Mouse (Mus musculus) thymus, adult 2 months (tissue): ENCODE data around the gene Zbed3. TPM values are rescaled to one million over a fixed set of nuclear protein-coding genes. Genes with fewer than 3 reads are reported as not detected.

Experiments used
- DNase-seq: peaks from one replicate; pipeline ENCODE4 v3.0.0; 2021
- H3K27ac ChIP-seq: fragments of 200-500 bp; 2 replicates; pipeline ENCODE4 v1.5.1; 2012; ENCODE audit warnings: low read length, control low read depth; ENCODE audit not compliant: control insufficient read depth, insufficient read depth
- H3K27me3 ChIP-seq: fragments of 200-500 bp; 2 replicates; pipeline ENCODE4 v1.6.1; 2012; ENCODE audit warnings: mild to moderate bottlenecking, low read length, moderate library complexity, mixed read lengths; ENCODE audit not compliant: control insufficient read depth, insufficient read depth
- H3K36me3 ChIP-seq: fragments of 200-500 bp; 2 replicates; pipeline ENCODE4 v1.6.1; 2012; ENCODE audit warnings: mild to moderate bottlenecking, low read length, moderate library complexity; ENCODE audit not compliant: control insufficient read depth, insufficient read depth
- H3K4me1 ChIP-seq: fragments of 200-500 bp; replicated peaks from 2 replicates; pipeline ENCODE4 v1.6.1; 2012; ENCODE audit warnings: low read length; ENCODE audit not compliant: control insufficient read depth, insufficient read depth
- H3K4me3 ChIP-seq: fragments of 200-500 bp; 2 replicates; pipeline ENCODE4 v1.5.1; 2012; ENCODE audit warnings: mild to moderate bottlenecking, low read length, control low read depth, moderate library complexity; ENCODE audit not compliant: control insufficient read depth, insufficient read depth
- CTCF ChIP-seq: fragments of 200-500 bp; IDR thresholded peaks from 2 replicates; pipeline ENCODE4 v1.5.1; 2012; ENCODE audit warnings: mild to moderate bottlenecking, control low read depth, low read length, moderate library complexity, borderline replicate concordance; ENCODE audit not compliant: control insufficient read depth, poor library complexity, insufficient read depth; ENCODE audit errors: extremely low read depth
- POLR2A ChIP-seq: fragments of 200-500 bp; IDR thresholded peaks from 2 replicates; pipeline ENCODE4 v1.6.1; 2012; ENCODE audit warnings: mild to moderate bottlenecking, low read length, control low read depth, moderate library complexity; ENCODE audit not compliant: control insufficient read depth, poor library complexity, insufficient read depth; ENCODE audit errors: extremely low read depth
- WGBS: fragments of 180-500 bp; shearing (Covaris S2); methylation state at CpG from one replicate; pipeline ENCODE4 v1.1.7; 2018; 5-methylcytosine and 5-hydroxymethylcytosine counted together
- polyA plus RNA-seq: library from polyadenylated mRNA; depleted of rRNA; stranded (reverse); fragments of >200 nt; gene quantifications from 2 replicates; pipeline ENCODE4 v1.2.3, GENCODE M21; 2012

Gene Zbed3
- polyA plus RNA-seq, 1 experiment, result 19.9 TPM

- DNase-seq, result no peak
- WGBS, result 92% methylated on average over 4 of the region's 4 CpGs
- no peaks in the 10 kb centered on the region for H3K27me3 ChIP-seq
Observed at GRCm38 (mm10) chr13:95306596-95306995, 16.8 kb upstream of the Zbed3 start.

GRCm38 (mm10) chr13:95307100-95307655 lies 16.2 kb upstream of the Zbed3 start:
- no peaks in the 10 kb centered on the region for H3K4me1 ChIP-seq
- no peaks in the 10 kb centered on the region for H3K27me3 ChIP-seq
- TF ChIP-seq POLR2A, result no peak
- TF ChIP-seq CTCF, result no peak
- no peak overlapping the region for H3K4me3 ChIP-seq
- DNase-seq, result no peak
- WGBS, result 91% methylated on average over 8 of the region's 8 CpGs
- no peak overlapping the region for H3K27ac ChIP-seq
- no peaks in the 10 kb centered on the region for H3K36me3 ChIP-seq

More at GRCm38 (mm10) chr13:95306596-95306995, 16.8 kb upstream of the Zbed3 start:
- no peak for TF ChIP-seq POLR2A
- TF ChIP-seq CTCF, result no peak
- Histone ChIP-seq H3K4me3 (no peak overlapping the region), H3K4me1 (no peaks in the 10 kb centered on the region), H3K27ac (no peak overlapping the region), H3K36me3 (no peaks in the 10 kb centered on the region)

DNA sequence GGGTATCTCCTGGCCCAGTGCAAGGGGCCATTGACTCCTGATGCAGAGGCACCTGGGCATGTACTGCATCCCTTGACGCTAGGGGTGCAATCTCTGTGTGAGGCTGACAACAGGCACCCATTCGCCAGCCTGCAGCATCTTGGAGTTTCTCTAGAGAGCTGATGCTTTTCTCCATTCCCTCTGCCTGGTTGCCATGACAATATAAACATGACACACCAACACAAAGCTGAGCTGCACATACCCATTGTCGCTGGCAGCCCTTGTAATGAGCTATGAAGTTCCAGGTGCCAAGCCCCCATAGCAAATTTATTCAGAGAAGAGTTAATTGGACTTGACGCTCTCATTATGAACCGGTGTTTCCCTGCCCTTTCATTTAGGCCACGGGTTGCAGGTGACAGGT lies 11.4 kb upstream of the Zbed3 start:
- TF ChIP-seq POLR2A (no peak), CTCF (no peak)
- H3K4me3 ChIP-seq, result no peak overlapping the region
- 86% methylated on average over 6 of the region's 6 CpGs for WGBS
- no peak overlapping the region for H3K27ac ChIP-seq
- DNase-seq, result no peak
- no peaks in the 10 kb centered on the region for H3K36me3 ChIP-seq
- H3K27me3 ChIP-seq, result no peaks in the 10 kb centered on the region
- H3K4me1 ChIP-seq, result no peaks in the 10 kb centered on the region

GRCm38 (mm10) chr13:95319153-95319552 lies 4.3 kb upstream of the Zbed3 start:
- 90% methylated on average over 6 of the region's 6 CpGs for WGBS
- Histone ChIP-seq H3K27me3 (no peaks in the 10 kb centered on the region), H3K4me3 (no peak overlapping the region), H3K4me1 (no peaks in the 10 kb centered on the region), H3K36me3 (no peaks in the 10 kb centered on the region), H3K27ac (no peak overlapping the region)
- DNase-seq, result no peak
- TF ChIP-seq POLR2A (no peak), CTCF (no peak)

GRCm38 (mm10) chr13:95320451-95320850 lies 3.0 kb upstream of the Zbed3 start:
- no peaks in the 10 kb centered on the region for H3K27me3 ChIP-seq
- no peak for DNase-seq
- H3K27ac ChIP-seq, result no peak overlapping the region
- WGBS, result 76% methylated on average over 4 of the region's 4 CpGs
- no peaks in the 10 kb centered on the region for H3K36me3 ChIP-seq
- H3K4me3 ChIP-seq, result no peak overlapping the region
- TF ChIP-seq POLR2A (no peak), CTCF (no peak)
- H3K4me1 ChIP-seq, result no peaks in the 10 kb centered on the region; the same call in 1 of the 2 replicates

DNA sequence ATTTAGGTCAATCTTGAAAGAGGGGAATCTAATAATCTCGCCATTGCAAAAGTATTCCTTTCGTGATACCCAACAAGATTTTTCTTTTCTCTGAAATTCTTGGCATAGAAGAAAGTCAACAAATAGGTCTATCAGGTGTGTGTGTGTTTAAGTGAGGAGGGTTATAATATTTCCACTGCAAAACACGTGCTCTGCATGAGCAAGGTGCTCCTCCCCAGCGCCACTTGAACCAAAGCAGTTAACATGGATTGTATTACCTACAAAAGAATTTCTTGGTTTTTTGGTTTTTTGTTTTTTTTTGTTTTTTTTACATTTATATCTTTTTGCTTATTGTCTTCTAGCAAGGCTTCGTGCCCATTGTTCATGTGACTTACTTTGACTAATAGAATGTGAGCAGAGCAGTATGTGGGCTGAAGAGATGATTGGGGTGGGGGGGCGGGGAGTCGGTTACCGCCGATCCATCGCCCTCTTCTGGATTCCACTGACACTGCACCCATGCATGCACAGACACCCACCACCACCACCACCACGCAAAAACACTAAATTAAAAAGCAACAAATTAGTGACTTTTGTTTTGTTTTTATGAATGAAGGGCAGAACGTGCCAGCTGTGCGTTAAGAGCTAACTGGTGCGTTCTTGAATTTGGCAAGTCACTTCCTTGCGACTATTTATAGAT lies 676 bp downstream of the Zbed3 start:
- Histone ChIP-seq H3K4me1 (peaks cover 6% of the 10 kb centered on the region), H3K27me3 (no peaks in the 10 kb centered on the region), H3K4me3 (peak overlapping the region; percentile 83), H3K36me3 (no peaks in the 10 kb centered on the region), H3K27ac (no peak overlapping the region)
- TF ChIP-seq CTCF (no peak), POLR2A (no peak)
- DNase-seq, result peak; percentile 68
- 24% methylated on average over 15 of the region's 15 CpGs for WGBS
